Mouse (Mus musculus): ENCODE data around the gene Atoh8. TPM values are rescaled to one million over a fixed set of nuclear protein-coding genes. Genes with fewer than 3 reads are reported as not detected.

Gene Atoh8
- polyA plus RNA-seq, 1 experiment from 2014 or later: 3.1 TPM

- DNase-seq (ENCODE audit: low spot score): no peak
- H3K36me3 ChIP-seq (ENCODE audit: control insufficient read depth, insufficient read depth, low read length): no peaks in the 10 kb centered on the region
- WGBS: 9% methylated on average over 29 of the region's 29 CpGs
- no peak for ATAC-seq (replicated peaks; ENCODE audit: low FRiP score)
- H3K9ac ChIP-seq (ENCODE audit: low read depth, low read length): no peak overlapping the region
- H3K4me3 ChIP-seq (ENCODE audit: low read depth, low read length): peak overlapping the region; percentile 25; the same call in 1 of the 2 replicates
- no peaks in the 10 kb centered on the region for H3K4me1 ChIP-seq (replicated peaks; ENCODE audit: control insufficient read depth, insufficient read depth, low read length)
- no peaks in the 10 kb centered on the region for H3K9me3 ChIP-seq (ENCODE audit: control insufficient read depth, low read length)
- H3K27me3 ChIP-seq (replicated peaks; ENCODE audit: control insufficient read depth, insufficient read depth, low read length): peaks cover 41% of the 10 kb centered on the region
- H3K4me2 ChIP-seq: peak overlapping the region; percentile 53
- no peak overlapping the region for H3K27ac ChIP-seq (ENCODE audit: low read depth, low read length)
Observed at GRCm38 (mm10) chr6:72189061-72189863, 46.1 kb downstream of the Atoh8 start.

GRCm38 (mm10) chr6:72186809-72187208, 48.6 kb downstream of the Atoh8 start:
- no peak overlapping the region for H3K27ac ChIP-seq (ENCODE audit: low read depth, low read length)
- ATAC-seq (replicated peaks; ENCODE audit: low FRiP score) (no peak), DNase-seq (ENCODE audit: low spot score) (no peak)
- no peak overlapping the region for H3K4me2 ChIP-seq
- peaks cover 38% of the 10 kb centered on the region for H3K27me3 ChIP-seq (replicated peaks; ENCODE audit: control insufficient read depth, insufficient read depth, low read length)
- H3K4me3 ChIP-seq (ENCODE audit: low read depth, low read length): no peak overlapping the region
- WGBS: 76% methylated on average over 6 of the region's 6 CpGs
- H3K9ac ChIP-seq (ENCODE audit: low read depth, low read length): no peak overlapping the region
- H3K36me3 ChIP-seq (ENCODE audit: control insufficient read depth, insufficient read depth, low read length): no peaks in the 10 kb centered on the region
- no peaks in the 10 kb centered on the region for H3K9me3 ChIP-seq (ENCODE audit: control insufficient read depth, low read length)
- H3K4me1 ChIP-seq (replicated peaks; ENCODE audit: control insufficient read depth, insufficient read depth, low read length): no peaks in the 10 kb centered on the region

- Histone ChIP-seq H3K4me3 (ENCODE audit: low read depth, low read length) (no peak overlapping the region), H3K4me2 (no peak overlapping the region), H3K4me1 (replicated peaks; ENCODE audit: control insufficient read depth, insufficient read depth, low read length) (no peaks in the 10 kb centered on the region), H3K27ac (ENCODE audit: low read depth, low read length) (no peak overlapping the region), H3K9ac (ENCODE audit: low read depth, low read length) (no peak overlapping the region), H3K36me3 (ENCODE audit: control insufficient read depth, insufficient read depth, low read length) (no peaks in the 10 kb centered on the region), H3K27me3 (replicated peaks; ENCODE audit: control insufficient read depth, insufficient read depth, low read length) (peaks cover 33% of the 10 kb centered on the region), H3K9me3 (ENCODE audit: control insufficient read depth, low read length) (no peaks in the 10 kb centered on the region)
- peak; percentile 41; the same call in 1 of the 2 replicates for ATAC-seq (replicated peaks; ENCODE audit: low FRiP score)
- WGBS: 4% methylated on average over 6 of the region's 6 CpGs
- DNase-seq (ENCODE audit: low spot score): peak; percentile 81
Observed at GRCm38 (mm10) chr6:72185893-72186490, 49.4 kb downstream of the Atoh8 start.

- no peak for ATAC-seq (replicated peaks; ENCODE audit: low FRiP score)
- H3K4me1 ChIP-seq (replicated peaks; ENCODE audit: control insufficient read depth, insufficient read depth, low read length): no peaks in the 10 kb centered on the region
- H3K4me2 ChIP-seq: no peak overlapping the region
- H3K9ac ChIP-seq (ENCODE audit: low read depth, low read length): no peak overlapping the region
- DNase-seq (ENCODE audit: low spot score): no peak
- WGBS: 89% methylated on average over 5 of the region's 5 CpGs
- no peaks in the 10 kb centered on the region for H3K36me3 ChIP-seq (ENCODE audit: control insufficient read depth, insufficient read depth, low read length)
- H3K27me3 ChIP-seq (replicated peaks; ENCODE audit: control insufficient read depth, insufficient read depth, low read length): peaks cover 25% of the 10 kb centered on the region
- H3K4me3 ChIP-seq (ENCODE audit: low read depth, low read length): no peak overlapping the region
- H3K27ac ChIP-seq (ENCODE audit: low read depth, low read length): no peak overlapping the region
- no peaks in the 10 kb centered on the region for H3K9me3 ChIP-seq (ENCODE audit: control insufficient read depth, low read length)
Observed at GRCm38 (mm10) chr6:72184576-72184975, 50.8 kb downstream of the Atoh8 start.

GRCm38 (mm10) chr6:72179562-72180502, 55.5 kb downstream of the Atoh8 start:
- DNase-seq (ENCODE audit: low spot score) (no peak), ATAC-seq (replicated peaks; ENCODE audit: low FRiP score) (no peak)
- Histone ChIP-seq H3K27me3 (replicated peaks; ENCODE audit: control insufficient read depth, insufficient read depth, low read length) (no peaks in the 10 kb centered on the region), H3K9me3 (ENCODE audit: control insufficient read depth, low read length) (no peaks in the 10 kb centered on the region), H3K4me3 (ENCODE audit: low read depth, low read length) (no peak overlapping the region), H3K4me2 (no peak overlapping the region), H3K36me3 (ENCODE audit: control insufficient read depth, insufficient read depth, low read length) (no peaks in the 10 kb centered on the region), H3K9ac (ENCODE audit: low read depth, low read length) (no peak overlapping the region), H3K4me1 (replicated peaks; ENCODE audit: control insufficient read depth, insufficient read depth, low read length) (no peaks in the 10 kb centered on the region), H3K27ac (ENCODE audit: low read depth, low read length) (0 out of 2 replicates have a peak overlapping the region, but pooled peaks have one; percentile 15)
- 58% methylated on average over 12 of the region's 12 CpGs for whole genome bisulfite sequencing

- 92% methylated on average over 3 of the region's 3 CpGs for WGBS
- no peaks in the 10 kb centered on the region for H3K36me3 ChIP-seq (ENCODE audit: control insufficient read depth, insufficient read depth, low read length)
- no peak overlapping the region for H3K4me2 ChIP-seq
- DNase-seq (ENCODE audit: low spot score): no peak
- ATAC-seq (replicated peaks; ENCODE audit: low FRiP score): no peak
- H3K4me1 ChIP-seq (replicated peaks; ENCODE audit: control insufficient read depth, insufficient read depth, low read length): no peaks in the 10 kb centered on the region
- no peak overlapping the region for H3K4me3 ChIP-seq (ENCODE audit: low read depth, low read length)
- no peak overlapping the region for H3K9ac ChIP-seq (ENCODE audit: low read depth, low read length)
- H3K9me3 ChIP-seq (ENCODE audit: control insufficient read depth, low read length): no peaks in the 10 kb centered on the region
- no peak overlapping the region for H3K27ac ChIP-seq (ENCODE audit: low read depth, low read length)
- no peaks in the 10 kb centered on the region for H3K27me3 ChIP-seq (replicated peaks; ENCODE audit: control insufficient read depth, insufficient read depth, low read length)
Observed at GRCm38 (mm10) chr6:72179006-72179405, 56.4 kb downstream of the Atoh8 start.

GRCm38 (mm10) chr6:72177417-72177816, 58.0 kb downstream of the Atoh8 start:
- Histone ChIP-seq H3K4me3 (ENCODE audit: low read depth, low read length) (no peak overlapping the region), H3K4me1 (replicated peaks; ENCODE audit: control insufficient read depth, insufficient read depth, low read length) (no peaks in the 10 kb centered on the region), H3K27ac (ENCODE audit: low read depth, low read length) (no peak overlapping the region), H3K4me2 (no peak overlapping the region), H3K27me3 (replicated peaks; ENCODE audit: control insufficient read depth, insufficient read depth, low read length) (no peaks in the 10 kb centered on the region), H3K36me3 (ENCODE audit: control insufficient read depth, insufficient read depth, low read length) (no peaks in the 10 kb centered on the region), H3K9me3 (ENCODE audit: control insufficient read depth, low read length) (no peaks in the 10 kb centered on the region), H3K9ac (ENCODE audit: low read depth, low read length) (no peak overlapping the region)
- ATAC-seq (replicated peaks; ENCODE audit: low FRiP score) (no peak), DNase-seq (ENCODE audit: low spot score) (no peak)
- 62% methylated on average over 3 of the region's 3 CpGs for WGBS

GRCm38 (mm10) chr6:72176004-72176403, 59.4 kb downstream of the Atoh8 start:
- WGBS: 81% methylated on average over 5 of the region's 5 CpGs
- no peaks in the 10 kb centered on the region for H3K36me3 ChIP-seq (ENCODE audit: control insufficient read depth, insufficient read depth, low read length)
- no peak for DNase-seq (ENCODE audit: low spot score)
- no peaks in the 10 kb centered on the region for H3K9me3 ChIP-seq (ENCODE audit: control insufficient read depth, low read length)
- no peak overlapping the region for H3K4me2 ChIP-seq
- H3K4me3 ChIP-seq (ENCODE audit: low read depth, low read length): no peak overlapping the region
- no peak overlapping the region for H3K9ac ChIP-seq (ENCODE audit: low read depth, low read length)
- no peak for ATAC-seq (replicated peaks; ENCODE audit: low FRiP score)
- H3K4me1 ChIP-seq (replicated peaks; ENCODE audit: control insufficient read depth, insufficient read depth, low read length): no peaks in the 10 kb centered on the region
- no peaks in the 10 kb centered on the region for H3K27me3 ChIP-seq (replicated peaks; ENCODE audit: control insufficient read depth, insufficient read depth, low read length)
- H3K27ac ChIP-seq (ENCODE audit: low read depth, low read length): no peak overlapping the region
